Mouse (Mus musculus) liver, embryonic 16.5 days (tissue): ENCODE measurements around the gene Rtl10. TPM values are rescaled to one million over a fixed set of nuclear protein-coding genes. Genes with fewer than 3 reads are reported as not detected.

Experiments used
- ATAC-seq: fragments of 200-750 bp; cut with Nextera tagmentation; 2 replicates; pipeline ENCODE4 v1.8.0; 2017; ENCODE audit warnings: low read depth, mild to moderate bottlenecking, moderate number of reproducible peaks, moderate library complexity
- H3K27ac ChIP-seq: fragments of 300-500 bp; sonication (generic); 2 replicates; pipeline ENCODE4 v1.5.1; 2014; ENCODE audit warnings: mild to moderate bottlenecking, low read length
- H3K27me3 ChIP-seq: fragments of 300-500 bp; sonication (generic); 2 replicates; pipeline ENCODE4 v1.6.1; 2014; ENCODE audit warnings: low read depth, low read length, mixed read lengths; ENCODE audit not compliant: control insufficient read depth, insufficient read depth
- H3K36me3 ChIP-seq: fragments of 300-500 bp; sonication (generic); 2 replicates; pipeline ENCODE4 v1.6.1; 2014; ENCODE audit warnings: mild to moderate bottlenecking; ENCODE audit not compliant: control insufficient read depth, insufficient read depth
- H3K4me1 ChIP-seq: fragments of 300-500 bp; sonication (generic); 2 replicates; pipeline ENCODE4 v1.6.1; 2014; ENCODE audit warnings: low read depth, low read length, mixed read lengths; ENCODE audit not compliant: control insufficient read depth
- H3K4me2 ChIP-seq: fragments of 300-500 bp; sonication (generic); 2 replicates; pipeline ENCODE4 v1.6.1; 2014; ENCODE audit warnings: low read depth, low read length, mixed read lengths
- H3K4me3 ChIP-seq: fragments of 300-500 bp; sonication (generic); 2 replicates; pipeline ENCODE4 v1.5.1; 2014; ENCODE audit warnings: low read depth, mild to moderate bottlenecking, low read length
- H3K9ac ChIP-seq: fragments of 300-500 bp; sonication (generic); 2 replicates; pipeline ENCODE4 v1.6.1; 2014; ENCODE audit warnings: low read depth, low read length
- H3K9me3 ChIP-seq: fragments of 300-500 bp; sonication (generic); replicated peaks from 2 replicates; pipeline ENCODE4 v1.6.1; 2016; ENCODE audit warnings: low read length; ENCODE audit not compliant: control insufficient read depth
- WGBS: fragments of 180-500 bp; shearing (Covaris S2); extraction: QIAGEN DNeasy Blood & Tissue Kit; methylation state at CpG from one replicate; pipeline ENCODE4 v1.1.7; 2014; ENCODE audit not compliant: insufficient replicate concordance; 5-methylcytosine and 5-hydroxymethylcytosine counted together
- polyA plus RNA-seq: library from polyadenylated mRNA; unstranded; fragments of >200 nt; fragmentation: Nextera tagmentation; extraction: Ambion mirVana; gene quantifications from 2 replicates; pipeline ENCODE4 v1.2.1, GENCODE M21; 2015

Rtl10 gene
- polyA plus RNA-seq, 1 experiment from 2014 or later, result 0.54 TPM

DNA sequence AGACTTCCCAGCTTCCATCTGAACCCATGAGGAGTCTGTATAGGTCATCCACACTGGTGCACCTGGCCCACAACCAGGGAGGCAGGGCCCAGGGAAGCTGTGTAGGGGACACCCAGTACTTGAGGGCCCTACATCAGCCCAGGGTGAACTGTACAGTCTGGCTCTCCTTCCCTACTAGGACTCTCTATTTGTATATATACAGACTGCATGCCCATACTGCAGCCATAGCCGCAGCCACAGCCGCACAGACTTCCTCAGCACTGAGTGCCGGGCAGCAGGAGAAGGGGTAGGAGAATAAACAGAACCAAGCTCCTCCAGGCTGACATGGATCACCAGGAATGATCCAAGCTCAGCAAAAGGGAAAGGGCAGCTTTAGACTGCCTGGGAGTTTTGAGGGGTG, 37.9 kb upstream of the Rtl10 start:
- Histone ChIP-seq H3K27ac (no peak overlapping the region), H3K4me2 (no peak overlapping the region), H3K4me3 (no peak overlapping the region), H3K4me1 (peaks cover 22% of the 10 kb centered on the region), H3K9ac (no peak overlapping the region), H3K9me3 (no peaks in the 10 kb centered on the region), H3K36me3 (peaks cover 59% of the 10 kb centered on the region), H3K27me3 (no peaks in the 10 kb centered on the region)
- WGBS, result 87% methylated on average over 3 of the region's 3 CpGs
- no peak for ATAC-seq

DNA sequence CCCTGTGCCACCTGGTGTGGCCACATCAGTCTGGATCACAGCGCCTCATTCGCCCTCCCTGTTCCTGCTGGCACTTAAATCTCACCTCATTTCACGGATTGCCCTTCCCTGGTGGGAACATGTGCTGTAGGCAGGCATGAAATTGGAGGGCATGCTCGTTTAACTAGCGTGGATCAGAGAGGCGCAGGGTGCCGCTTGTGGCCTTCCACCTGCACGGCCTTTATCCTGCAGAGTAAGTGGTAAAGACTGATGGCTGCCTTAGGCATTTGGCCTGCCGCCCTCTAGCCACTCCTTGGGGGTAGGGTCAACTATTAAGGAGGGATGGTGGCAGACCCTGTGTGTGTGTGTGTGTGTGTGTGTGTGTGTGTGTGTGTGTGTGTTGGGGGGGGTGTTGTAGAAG, 36.7 kb upstream of the Rtl10 start:
- Histone ChIP-seq H3K9ac (no peak overlapping the region), H3K9me3 (no peaks in the 10 kb centered on the region), H3K36me3 (peaks cover 50% of the 10 kb centered on the region), H3K27me3 (no peaks in the 10 kb centered on the region), H3K27ac (no peak overlapping the region), H3K4me2 (no peak overlapping the region), H3K4me3 (no peak overlapping the region), H3K4me1 (peaks cover 22% of the 10 kb centered on the region)
- no peak for ATAC-seq
- 91% methylated on average over 9 of the region's 9 CpGs for WGBS

DNA sequence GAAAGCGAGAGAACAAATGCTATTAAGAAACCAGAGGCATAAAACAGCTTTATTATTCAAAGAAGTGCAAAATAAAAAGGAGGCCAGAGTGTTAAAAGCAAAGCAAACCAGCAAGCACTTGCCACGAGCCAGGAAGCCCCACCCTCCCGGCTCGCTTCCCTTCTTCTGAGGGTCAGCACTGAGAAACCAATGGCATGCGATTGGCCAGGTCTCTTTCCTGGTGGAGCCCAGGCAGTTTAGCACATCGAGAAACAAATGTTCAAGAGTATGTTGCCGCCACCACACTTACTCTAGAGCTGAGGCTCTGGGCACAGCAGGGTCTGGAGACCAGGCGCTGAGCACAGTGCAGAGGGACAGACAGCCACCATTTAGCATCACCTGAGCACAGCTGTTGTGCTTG, 36.1 kb upstream of the Rtl10 start:
- no peak for ATAC-seq

DNA sequence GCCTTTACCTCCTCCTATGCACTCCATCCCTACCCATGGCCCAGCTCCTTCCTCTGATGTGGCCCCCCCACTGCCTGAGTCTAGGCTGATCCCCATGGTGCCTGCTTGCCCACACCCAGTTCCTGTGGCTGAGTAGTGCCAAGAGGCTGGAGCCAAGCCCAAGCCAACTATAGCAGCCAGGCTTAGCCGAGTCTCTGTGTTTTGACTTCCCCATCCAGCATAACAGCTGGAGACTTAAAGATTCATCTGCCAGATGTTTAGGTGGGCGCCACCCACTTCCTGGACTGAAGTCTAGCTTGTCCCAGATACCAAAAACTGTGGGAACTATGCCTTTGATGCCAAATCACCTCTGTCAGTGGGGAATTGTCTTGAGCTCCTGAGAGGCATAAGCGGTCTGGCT, 34.4 kb upstream of the Rtl10 start:
- Histone ChIP-seq H3K27ac (no peak overlapping the region), H3K4me1 (peaks cover 9% of the 10 kb centered on the region), H3K4me2 (no peak overlapping the region), H3K4me3 (no peak overlapping the region), H3K27me3 (no peaks in the 10 kb centered on the region), H3K36me3 (peaks cover 43% of the 10 kb centered on the region), H3K9me3 (no peaks in the 10 kb centered on the region), H3K9ac (no peak overlapping the region)
- 42% methylated on average over 3 of the region's 3 CpGs for WGBS
- ATAC-seq, result no peak

More for the DNA sequence above, 36.1 kb upstream of the Rtl10 start:
- no peak overlapping the region for H3K4me2 ChIP-seq
- H3K9me3 ChIP-seq, result no peaks in the 10 kb centered on the region
- WGBS, result 55% methylated on average over 8 of the region's 8 CpGs
- H3K4me1 ChIP-seq, result peaks cover 22% of the 10 kb centered on the region
- H3K27me3 ChIP-seq, result no peaks in the 10 kb centered on the region
- H3K4me3 ChIP-seq, result no peak overlapping the region
- H3K9ac ChIP-seq, result no peak overlapping the region
- no peak overlapping the region for H3K27ac ChIP-seq
- H3K36me3 ChIP-seq, result peaks cover 44% of the 10 kb centered on the region

DNA sequence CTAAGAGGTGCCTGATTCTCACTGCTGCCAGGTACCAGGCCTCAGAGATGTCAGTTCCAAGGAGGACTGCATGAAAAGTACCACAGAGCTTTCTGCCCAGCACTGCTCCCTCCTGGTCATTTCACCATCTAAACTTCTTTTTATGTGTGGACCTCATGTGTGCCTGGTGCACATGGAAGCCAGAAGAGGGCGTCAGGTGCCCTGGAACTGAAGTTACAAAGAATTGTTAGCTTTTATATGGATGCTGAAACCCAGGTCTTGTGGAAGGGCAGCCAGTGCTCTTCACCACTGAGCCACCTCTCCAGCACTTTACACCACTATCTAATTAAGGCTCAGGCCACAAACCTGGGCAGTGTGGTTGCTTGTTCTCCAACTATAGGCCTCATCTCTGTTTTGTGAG, 27.9 kb upstream of the Rtl10 start:
- Histone ChIP-seq H3K4me1 (no peaks in the 10 kb centered on the region), H3K36me3 (peaks cover 65% of the 10 kb centered on the region), H3K4me3 (no peak overlapping the region), H3K27ac (no peak overlapping the region), H3K4me2 (no peak overlapping the region), H3K9ac (no peak overlapping the region), H3K27me3 (no peaks in the 10 kb centered on the region), H3K9me3 (no peaks in the 10 kb centered on the region)
- WGBS, result 43% methylated on average over 1 of the region's 1 CpGs
- ATAC-seq, result no peak

DNA sequence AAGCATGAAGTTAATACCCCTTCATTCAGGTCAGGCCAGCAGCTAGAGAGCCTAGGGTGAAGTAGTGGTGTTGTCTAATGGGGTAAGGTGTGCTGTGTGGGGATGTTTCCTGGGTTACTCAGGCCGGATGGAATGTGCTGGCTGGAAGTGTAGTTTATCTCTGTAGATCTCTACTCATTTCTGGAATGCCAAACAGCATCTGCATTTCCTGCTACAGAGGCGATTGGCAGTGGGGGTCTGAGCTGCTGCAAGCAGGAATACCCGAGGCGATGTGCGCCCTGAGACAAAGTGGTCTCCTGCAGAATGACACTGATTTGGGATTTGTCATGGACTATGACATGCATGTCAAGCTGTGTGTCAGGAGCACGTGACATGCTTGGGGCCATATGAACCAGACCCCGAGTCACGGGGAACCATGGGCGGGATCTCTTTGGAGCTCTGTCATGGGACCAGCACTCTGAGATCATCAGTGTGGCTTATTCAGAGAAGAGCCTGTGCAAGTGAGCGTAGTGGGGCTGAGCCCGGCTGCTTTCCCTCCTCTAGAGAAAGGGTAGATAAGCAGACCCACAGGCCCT, 27.2 kb upstream of the Rtl10 start:
- WGBS, result 83% methylated on average over 11 of the region's 11 CpGs
- ATAC-seq, result no peak
- no peak overlapping the region for H3K27ac ChIP-seq
- no peak overlapping the region for H3K9ac ChIP-seq
- no peak overlapping the region for H3K4me3 ChIP-seq
- H3K27me3 ChIP-seq, result no peaks in the 10 kb centered on the region
- H3K9me3 ChIP-seq, result no peaks in the 10 kb centered on the region
- H3K4me1 ChIP-seq, result no peaks in the 10 kb centered on the region
- H3K4me2 ChIP-seq, result no peak overlapping the region
- peaks cover 68% of the 10 kb centered on the region for H3K36me3 ChIP-seq

DNA sequence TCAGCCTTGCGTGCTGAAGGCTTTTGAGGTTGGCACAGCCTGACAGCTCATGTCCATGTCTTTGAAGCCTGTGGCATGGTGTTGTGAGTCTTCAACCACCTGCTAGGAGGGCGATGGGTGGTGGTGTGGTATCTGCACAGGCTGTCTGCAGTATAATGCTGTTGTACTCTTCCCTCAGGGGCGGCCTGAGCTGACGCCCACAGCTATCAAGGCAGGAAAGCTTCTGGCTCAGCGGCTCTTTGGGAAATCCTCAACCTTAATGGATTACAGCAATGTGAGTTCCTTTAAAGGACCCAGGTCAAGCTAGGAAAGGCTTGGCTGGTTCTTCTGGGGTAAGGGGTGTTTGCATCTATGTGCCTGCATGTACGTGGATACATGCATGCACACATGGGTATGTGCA, 26.7 kb upstream of the Rtl10 start:
- Histone ChIP-seq H3K36me3 (peaks cover 73% of the 10 kb centered on the region), H3K4me3 (no peak overlapping the region), H3K4me1 (no peaks in the 10 kb centered on the region), H3K4me2 (no peak overlapping the region), H3K27ac (no peak overlapping the region), H3K9me3 (no peaks in the 10 kb centered on the region), H3K9ac (no peak overlapping the region), H3K27me3 (no peaks in the 10 kb centered on the region)
- ATAC-seq, result no peak
- 89% methylated on average over 6 of the region's 6 CpGs for WGBS

DNA sequence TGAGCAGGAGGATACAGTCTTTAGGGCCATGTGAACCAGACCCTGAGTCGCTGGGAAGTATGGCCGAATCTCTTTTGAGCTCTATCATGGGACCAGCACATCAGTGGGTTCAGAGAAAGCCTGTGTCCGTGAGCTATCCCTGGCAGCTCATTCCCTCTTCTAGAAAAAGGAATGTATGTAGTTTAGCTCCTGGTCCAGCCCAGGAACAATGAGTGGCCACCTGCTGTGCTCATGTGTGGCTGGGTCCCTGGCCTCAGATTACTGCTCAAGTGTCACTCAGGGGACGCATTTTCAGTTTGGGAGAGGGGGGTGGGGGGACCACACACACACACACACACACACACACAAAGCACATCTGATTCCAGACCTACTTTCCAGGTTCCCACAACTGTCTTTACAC, 26.3 kb upstream of the Rtl10 start:
- WGBS, result 86% methylated on average over 4 of the region's 4 CpGs
- peaks cover 75% of the 10 kb centered on the region for H3K36me3 ChIP-seq
- H3K4me3 ChIP-seq, result no peak overlapping the region
- H3K27me3 ChIP-seq, result no peaks in the 10 kb centered on the region
- no peak overlapping the region for H3K9ac ChIP-seq
- ATAC-seq, result no peak
- no peaks in the 10 kb centered on the region for H3K9me3 ChIP-seq
- H3K27ac ChIP-seq, result no peak overlapping the region
- H3K4me2 ChIP-seq, result no peak overlapping the region
- no peaks in the 10 kb centered on the region for H3K4me1 ChIP-seq

DNA sequence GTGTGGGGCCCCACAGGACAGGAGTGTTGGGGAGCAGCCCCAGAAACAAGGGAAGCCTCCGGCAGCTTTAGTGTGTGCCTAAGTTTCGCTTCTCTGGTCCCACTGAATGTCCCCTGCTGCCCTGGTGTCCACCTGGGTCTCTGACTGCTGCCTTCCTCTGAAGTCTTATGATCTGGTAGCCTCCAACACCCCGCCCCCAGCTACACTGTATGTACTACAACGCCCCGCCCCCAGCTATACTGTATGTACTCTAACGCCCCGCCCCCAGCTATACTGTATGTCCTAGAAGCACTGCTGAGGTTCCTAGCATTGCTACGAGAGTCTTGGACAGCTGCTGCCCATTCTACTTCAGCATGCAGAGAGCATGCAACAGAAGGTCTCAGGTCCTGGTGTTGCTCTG, 25.7 kb upstream of the Rtl10 start:
- WGBS, result 83% methylated on average over 8 of the region's 8 CpGs
- ATAC-seq, result 0 out of 2 replicates have a peak, but pooled peaks have one; percentile 28
- H3K36me3 ChIP-seq, result peaks cover 81% of the 10 kb centered on the region

More for the DNA sequence above, 25.7 kb upstream of the Rtl10 start:
- Histone ChIP-seq H3K4me2 (no peak overlapping the region), H3K27me3 (no peaks in the 10 kb centered on the region), H3K27ac (no peak overlapping the region), H3K4me3 (no peak overlapping the region), H3K9me3 (no peaks in the 10 kb centered on the region), H3K9ac (no peak overlapping the region), H3K4me1 (no peaks in the 10 kb centered on the region)
